Mouse (Mus musculus): Measurements from ENCODE around the gene Ovol2. TPM values are rescaled to one million over a fixed set of nuclear protein-coding genes. Genes with fewer than 3 reads are reported as not detected.

The Ovol2 gene
- polyA plus RNA-seq, 2 experiments, result 0.03 TPM; not detected in 1

- H3K27me3 ChIP-seq (ENCODE audit: control insufficient read depth, insufficient read depth, low read length), result no peaks in the 10 kb centered on the region
- WGBS (ENCODE audit: insufficient replicate concordance), result 64% methylated on average over 3 of the region's 3 CpGs
- H3K36me3 ChIP-seq (replicated peaks; ENCODE audit: control insufficient read depth, insufficient read depth, low read depth), result peaks cover 7% of the 10 kb centered on the region
Observed at GRCm38 (mm10) chr2:144276885-144277284, 55.1 kb downstream of the Ovol2 start.

GRCm38 (mm10) chr2:144274741-144275140 is 57.2 kb downstream of the Ovol2 start:
- peaks cover 5% of the 10 kb centered on the region for H3K36me3 ChIP-seq (replicated peaks; ENCODE audit: control insufficient read depth, insufficient read depth, low read depth)
- TF ChIP-seq EP300 (IDR thresholded peaks at IDR 0.05; ENCODE audit: low read depth), result no peak
- no peak for TF ChIP-seq CTCF (IDR thresholded peaks at IDR 0.05; ENCODE audit: low read depth)
- H3K9me3 ChIP-seq (ENCODE audit: control insufficient read depth, low read length), result no peaks in the 10 kb centered on the region
- H3K27ac ChIP-seq, result peak overlapping the region; percentile 14
- peak overlapping the region in 1 of 2 experiments; percentile 1; a peak in 1 of 4 replicates for H3K4me3 ChIP-seq (ENCODE audit: insufficient read depth in 1 of 2, low read depth in 2 of 2, low read length in 2 of 2)
- 29% methylated on average over 8 of the region's 8 CpGs for WGBS (ENCODE audit: insufficient replicate concordance)
- H3K4me2 ChIP-seq (ENCODE audit: low read depth), result peak overlapping the region; percentile 38
- H3K9ac ChIP-seq (replicated peaks), result peak overlapping the region; percentile 12
- DNase-seq (ENCODE audit: low read depth in 3 of 3, low spot score in 3 of 3), result no peak
- no peaks in the 10 kb centered on the region for H3K27me3 ChIP-seq (ENCODE audit: control insufficient read depth, insufficient read depth, low read length)
- H3K4me1 ChIP-seq (replicated peaks; ENCODE audit: control insufficient read depth in 2 of 2, insufficient read depth in 2 of 2, low read length in 1 of 2), result peaks cover 16 to 18% of the 10 kb centered on the region in 2 experiments
- ATAC-seq (ENCODE audit: insufficient read depth), result no peak

More at GRCm38 (mm10) chr2:144276885-144277284, 55.1 kb downstream of the Ovol2 start:
- Histone ChIP-seq H3K9me3 (ENCODE audit: control insufficient read depth, low read length) (no peaks in the 10 kb centered on the region), H3K9ac (replicated peaks) (no peak overlapping the region), H3K27ac (no peak overlapping the region), H3K4me2 (ENCODE audit: low read depth) (no peak overlapping the region), H3K4me1 (replicated peaks; ENCODE audit: control insufficient read depth in 2 of 2, insufficient read depth in 2 of 2, low read length in 1 of 2) (peaks cover 15 to 16% of the 10 kb centered on the region in 2 experiments), H3K4me3 (ENCODE audit: insufficient read depth in 1 of 2, low read depth in 2 of 2, low read length in 2 of 2) (no peak overlapping the region)
- ATAC-seq (ENCODE audit: insufficient read depth) (peak; percentile 5; the same call in 1 of the 2 replicates), DNase-seq (ENCODE audit: low read depth in 3 of 3, low spot score in 3 of 3) (no peak)
- TF ChIP-seq CTCF (IDR thresholded peaks at IDR 0.05; ENCODE audit: low read depth) (no peak), EP300 (IDR thresholded peaks at IDR 0.05; ENCODE audit: low read depth) (no peak)

GRCm38 (mm10) chr2:144272088-144272487 is 59.9 kb downstream of the Ovol2 start:
- Histone ChIP-seq H3K36me3 (replicated peaks; ENCODE audit: control insufficient read depth, insufficient read depth, low read depth) (peaks cover 7% of the 10 kb centered on the region), H3K4me2 (ENCODE audit: low read depth) (peak overlapping the region; percentile 73), H3K4me3 (ENCODE audit: insufficient read depth in 1 of 2, low read depth in 2 of 2, low read length in 2 of 2) (0 out of 4 replicates have a peak overlapping the region, but pooled peaks of 1 of the 2 experiments have one; percentile 1), H3K4me1 (replicated peaks; ENCODE audit: control insufficient read depth in 2 of 2, insufficient read depth in 2 of 2, low read length in 1 of 2) (peaks cover 24 to 31% of the 10 kb centered on the region in 2 experiments), H3K9me3 (ENCODE audit: control insufficient read depth, low read length) (no peaks in the 10 kb centered on the region), H3K27ac (no peak overlapping the region), H3K9ac (replicated peaks) (no peak overlapping the region; the same call in 1 of the 2 replicates), H3K27me3 (ENCODE audit: control insufficient read depth, insufficient read depth, low read length) (no peaks in the 10 kb centered on the region)
- 72% methylated on average over 12 of the region's 12 CpGs for WGBS (ENCODE audit: insufficient replicate concordance)
- DNase-seq (ENCODE audit: low read depth in 3 of 3, low spot score in 3 of 3) (no peak), ATAC-seq (ENCODE audit: insufficient read depth) (no peak)
- no peak for TF ChIP-seq EP300 (IDR thresholded peaks at IDR 0.05; ENCODE audit: low read depth)
- no peak for TF ChIP-seq CTCF (IDR thresholded peaks at IDR 0.05; ENCODE audit: low read depth)

- H3K27me3 ChIP-seq (ENCODE audit: control insufficient read depth, insufficient read depth, low read length), result no peaks in the 10 kb centered on the region
- no peaks in the 10 kb centered on the region for H3K9me3 ChIP-seq (ENCODE audit: control insufficient read depth, low read length)
- ATAC-seq (ENCODE audit: insufficient read depth), result peak; percentile 93
- peak; percentile 43; the same call in 1 of the 2 replicates for TF ChIP-seq EP300 (IDR thresholded peaks at IDR 0.05; ENCODE audit: low read depth)
- TF ChIP-seq CTCF (IDR thresholded peaks at IDR 0.05; ENCODE audit: low read depth), result no peak
- peak within 1 kb of the TSS; percentile 73 for H3K4me2 ChIP-seq (ENCODE audit: low read depth)
- DNase-seq (ENCODE audit: low read depth in 3 of 3, low spot score in 3 of 3), result peak; percentile 85 to 89 (median 86)
- WGBS (ENCODE audit: insufficient replicate concordance), result under 1% methylated on average over 92 of the region's 93 CpGs
- H3K4me3 ChIP-seq (ENCODE audit: insufficient read depth in 1 of 2, low read depth in 2 of 2, low read length in 2 of 2), result peak within 1 kb of the TSS; percentile 82 to 98
- peaks cover 30 to 37% of the 10 kb centered on the region in 2 experiments for H3K4me1 ChIP-seq (replicated peaks; ENCODE audit: control insufficient read depth in 2 of 2, insufficient read depth in 2 of 2, low read length in 1 of 2)
- peak within 1 kb of the TSS; percentile 99 for H3K9ac ChIP-seq (replicated peaks)
- H3K36me3 ChIP-seq (replicated peaks; ENCODE audit: control insufficient read depth, insufficient read depth, low read depth), result peaks cover 9% of the 10 kb centered on the region
- peak within 1 kb of the TSS; percentile 87 for H3K27ac ChIP-seq
Observed at GRCm38 (mm10) chr2:144270507-144271420, 61.2 kb downstream of the Ovol2 start, which contains the start of the genes Mgme1 and Snx5. Gene Mgme1 (plus strand): TSS chr2:144270663. Gene Snx5 (minus strand): TSS chr2:144270906.

Measured in liver, embryonic 14.5 days (tissue).